Mouse (Mus musculus): ENCODE measurements around the gene Btnl4.

Btnl4 gene

DNA sequence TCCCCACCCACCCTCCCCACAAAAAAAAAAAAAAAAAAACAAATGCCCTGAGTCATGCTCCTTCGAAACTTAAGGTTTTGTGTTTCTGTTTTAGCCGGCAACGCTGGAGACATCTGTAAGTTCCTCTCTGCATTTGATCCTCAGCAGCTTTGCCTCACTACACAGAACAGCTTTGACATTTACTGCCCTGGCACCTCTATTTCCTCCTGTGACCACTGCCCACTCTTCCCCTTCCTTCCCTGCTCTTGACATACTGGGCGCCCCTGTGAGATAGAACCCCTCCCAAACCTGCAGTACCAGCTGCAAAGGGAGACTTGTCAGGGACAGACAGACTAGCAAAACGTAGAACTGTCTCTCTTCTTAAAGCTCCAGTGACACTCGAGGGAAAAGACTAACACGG is 39.5 kb downstream of the Btnl4 start:
- no peak for DNase-seq (ENCODE audit: low spot score in 2 of 2)

DNA sequence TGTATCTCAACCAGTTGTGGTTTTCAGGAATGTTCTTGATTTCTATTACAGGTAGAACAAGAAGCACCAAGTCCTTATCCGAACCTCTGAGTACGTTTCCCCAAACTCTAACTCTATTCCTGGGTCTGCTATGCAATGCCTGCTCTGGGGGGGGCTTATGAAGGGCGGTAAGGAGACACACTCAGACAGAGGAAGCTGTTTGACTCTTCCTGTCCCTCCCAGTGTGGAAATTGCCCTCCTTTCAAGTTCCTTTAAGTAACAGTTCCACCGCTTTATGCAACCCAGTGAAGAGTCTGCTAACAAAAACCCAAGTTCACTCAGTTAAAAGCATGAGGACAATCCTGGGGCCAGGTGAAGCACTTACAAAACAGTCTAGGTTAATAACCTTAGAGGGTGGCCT is 40.0 kb downstream of the Btnl4 start:
- no peak for DNase-seq (ENCODE audit: low spot score in 2 of 2)

DNA sequence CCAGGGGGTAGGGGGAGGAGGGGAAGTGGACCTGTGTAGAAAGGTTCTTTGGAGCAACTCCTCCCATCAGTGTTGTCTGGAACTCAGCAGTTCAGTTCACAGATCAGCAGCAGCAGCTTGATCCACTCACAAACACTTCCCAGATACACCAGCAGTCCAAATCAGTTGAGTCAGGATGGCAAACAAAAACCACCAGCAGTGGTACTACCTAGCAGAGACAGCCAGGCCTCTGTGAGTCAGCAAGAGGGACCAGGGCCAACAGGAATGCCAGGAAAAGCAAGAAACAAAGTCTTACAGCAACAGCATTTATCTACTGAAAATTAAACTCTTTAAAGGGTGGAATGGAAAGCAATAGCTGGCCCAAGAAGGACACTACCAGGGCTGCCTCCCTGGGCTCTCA is 49.5 kb downstream of the Btnl4 start:
- no peak for DNase-seq (ENCODE audit: low spot score in 2 of 2)

DNA sequence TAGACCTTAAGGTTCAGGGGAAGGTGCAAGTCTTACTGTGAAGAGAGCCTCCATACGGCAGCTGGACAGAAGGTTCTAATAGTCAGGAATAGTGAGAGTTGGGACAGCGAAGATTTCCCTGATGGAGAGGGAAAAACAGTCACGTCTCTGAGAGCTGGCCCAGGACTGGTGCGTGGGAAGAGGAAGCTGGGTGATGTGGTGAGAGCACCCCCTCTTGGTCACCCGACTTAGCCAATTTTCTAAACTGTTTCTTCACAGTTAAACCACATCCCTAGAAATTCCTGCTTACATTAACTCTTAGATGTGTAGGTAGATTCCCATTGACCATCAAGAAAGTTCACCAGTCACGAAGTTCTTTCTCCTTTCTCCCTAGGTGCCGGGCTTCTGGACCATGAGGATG is 57.1 kb downstream of the Btnl4 start:
- DNase-seq (ENCODE audit: low spot score in 2 of 2), result no peak
